Mouse (Mus musculus) neural tube, embryonic 10.5 days (tissue): Measurements from ENCODE around the gene Entpd8.
A peak's percentile ranks its signal among the peaks of the same experiment; 100 is the strongest.

ENCODE experiments used
- DNase-seq: peaks from one replicate; pipeline ENCODE4 v3.0.0-alpha.2; 2017; ENCODE audit warnings: low spot score; ENCODE audit errors: extremely low spot score

The Entpd8 gene

DNA sequence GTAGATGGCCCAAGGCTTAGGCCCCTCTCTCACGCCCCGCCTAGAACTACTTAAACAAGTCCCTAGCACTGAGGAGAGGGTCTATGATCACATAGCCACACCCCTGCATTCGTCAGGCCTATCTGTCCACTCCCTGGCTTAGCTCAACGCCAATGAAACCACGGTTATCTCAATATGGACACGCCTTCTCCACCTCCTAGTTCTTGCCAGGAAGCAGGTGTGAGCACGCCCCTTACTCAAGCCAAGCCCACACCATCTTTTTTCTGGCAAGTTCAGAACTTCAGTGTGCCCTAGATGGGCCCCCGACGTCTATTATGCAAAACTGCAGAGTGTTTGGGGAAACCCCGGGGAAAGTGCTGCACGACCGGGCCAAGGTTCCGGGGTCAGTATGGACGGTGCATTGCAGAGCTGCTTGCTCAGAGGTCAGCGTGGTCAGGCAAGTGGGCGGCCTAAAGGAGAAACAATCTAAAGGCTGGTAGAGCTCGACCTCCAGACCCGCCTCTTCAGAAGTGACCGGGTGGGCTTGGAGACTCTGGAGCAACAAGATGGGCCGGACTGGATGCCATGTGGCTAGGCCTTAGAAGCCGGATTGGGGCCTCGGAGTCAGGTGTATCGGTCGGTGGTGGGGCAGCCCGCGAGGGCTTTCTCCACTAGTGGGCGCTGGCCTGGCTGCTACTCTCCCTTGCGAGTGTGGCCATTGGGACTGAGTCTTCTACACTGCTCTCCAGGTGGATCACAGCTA lies 15.2 kb downstream of the Entpd8 start, which contains the start of gene Noxa1:
TSS of gene Noxa1 (minus strand) at position 41 of the 742 bp plus-strand sequence.
- peak; percentile 23 for DNase-seq

DNA sequence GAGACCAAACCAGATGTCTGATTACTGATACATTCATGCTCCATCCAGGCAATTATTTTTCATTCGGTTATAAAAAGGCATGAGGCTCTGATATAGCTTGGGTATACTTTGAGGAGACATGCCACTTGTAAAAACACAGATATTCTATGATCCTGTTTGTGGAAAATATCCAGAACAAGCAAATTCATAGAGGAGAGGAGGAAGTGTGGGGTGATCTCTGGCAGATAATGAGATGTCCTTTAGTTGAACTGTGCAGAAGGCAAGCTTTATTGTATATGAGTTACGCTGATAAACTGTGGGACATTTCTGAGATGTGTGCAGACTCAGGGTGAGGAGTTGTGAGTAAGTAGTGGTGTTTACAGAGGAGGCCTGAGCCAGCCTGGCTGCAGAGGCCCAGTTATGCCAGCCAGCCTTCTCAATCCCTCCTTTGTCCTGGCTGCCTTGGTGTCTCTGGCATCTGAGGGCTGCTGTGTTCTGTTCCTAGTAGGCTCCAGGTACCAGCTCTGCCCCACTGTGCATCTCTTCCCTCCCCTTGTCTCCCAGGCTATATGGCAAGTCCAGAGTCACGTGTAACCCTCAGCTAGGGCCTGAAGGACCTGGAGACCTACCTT lies 18.0 kb downstream of the Entpd8 start:
- DNase-seq, result no peak

DNA sequence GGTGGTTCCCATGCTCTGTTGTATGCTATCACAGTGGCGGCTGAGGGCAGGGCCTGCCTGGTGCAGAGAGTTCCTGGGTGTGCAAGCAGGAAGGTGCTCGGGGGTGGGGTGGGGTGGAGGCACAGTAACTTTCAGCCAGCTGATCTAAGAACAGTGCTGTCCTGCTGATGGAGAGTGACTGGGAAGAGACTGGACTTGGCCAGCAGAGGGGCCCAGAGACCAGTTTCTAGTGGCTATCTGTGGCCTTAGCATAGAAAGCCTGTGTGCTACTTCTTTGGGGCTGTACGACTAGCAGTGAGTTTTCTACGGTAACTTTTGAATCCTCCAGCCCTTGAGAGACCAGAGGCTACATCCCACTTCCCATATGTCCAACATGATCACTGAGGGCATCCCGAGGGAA lies 18.9 kb downstream of the Entpd8 start:
- peak; percentile 45 for DNase-seq

DNA sequence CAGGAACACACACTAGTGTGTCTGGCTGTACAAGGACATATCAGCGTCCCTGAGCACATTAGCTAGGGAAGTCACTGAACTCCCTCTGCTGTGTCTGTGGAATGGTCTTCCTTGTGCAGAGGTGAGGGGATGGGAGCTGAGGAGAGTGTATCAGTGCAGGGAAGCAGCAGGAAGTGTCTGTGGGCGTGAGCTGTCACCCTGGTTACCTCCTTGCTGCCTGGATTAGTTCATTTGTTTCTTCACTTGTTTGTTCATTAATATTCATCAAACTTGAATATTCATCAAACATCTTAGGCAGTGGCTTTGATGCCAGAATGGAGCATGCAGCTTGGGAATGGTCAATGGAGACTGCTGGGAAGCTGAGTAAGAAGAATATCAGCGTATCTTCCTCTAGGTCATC lies 19.6 kb downstream of the Entpd8 start:
- no peak for DNase-seq

DNA sequence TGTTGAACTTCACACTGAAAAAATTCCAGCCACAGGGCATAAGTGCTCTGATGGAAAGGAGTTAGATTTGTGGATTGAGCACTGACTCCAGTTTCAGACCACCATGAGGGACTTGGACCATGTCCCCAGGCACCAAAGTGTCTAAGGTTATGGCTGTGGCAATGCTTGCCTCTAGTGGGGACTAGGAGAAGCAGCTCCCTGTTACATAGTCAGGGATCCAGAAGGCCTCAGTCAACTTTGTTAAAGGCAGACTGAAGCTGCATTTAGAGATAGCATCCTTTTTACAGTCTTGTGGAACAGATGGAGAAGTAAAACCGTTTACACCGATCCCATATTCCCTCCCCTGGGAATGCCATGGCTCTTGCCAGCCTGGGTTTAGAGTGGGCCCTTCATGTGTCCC lies 24.0 kb downstream of the Entpd8 start:
- DNase-seq, result no peak

DNA sequence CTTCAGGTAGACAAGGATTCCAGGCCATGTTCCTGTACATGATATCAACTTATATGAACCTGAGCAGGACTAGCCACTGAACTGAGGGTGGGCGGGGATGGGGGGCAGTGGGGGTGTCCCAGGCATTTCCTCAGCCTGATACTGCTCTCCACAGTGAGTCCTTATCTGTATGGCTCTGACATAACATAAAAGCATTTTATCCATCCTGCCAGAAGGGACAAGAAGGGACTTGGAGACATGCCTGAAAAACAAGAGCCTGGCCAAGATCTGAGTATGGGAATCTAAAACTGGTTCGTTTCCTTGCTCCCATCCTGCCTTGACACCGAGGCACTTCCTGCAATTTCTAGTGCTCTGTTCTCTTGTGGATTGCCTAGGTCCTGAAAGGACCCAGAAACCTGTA lies 25.9 kb downstream of the Entpd8 start:
- no peak for DNase-seq

DNA sequence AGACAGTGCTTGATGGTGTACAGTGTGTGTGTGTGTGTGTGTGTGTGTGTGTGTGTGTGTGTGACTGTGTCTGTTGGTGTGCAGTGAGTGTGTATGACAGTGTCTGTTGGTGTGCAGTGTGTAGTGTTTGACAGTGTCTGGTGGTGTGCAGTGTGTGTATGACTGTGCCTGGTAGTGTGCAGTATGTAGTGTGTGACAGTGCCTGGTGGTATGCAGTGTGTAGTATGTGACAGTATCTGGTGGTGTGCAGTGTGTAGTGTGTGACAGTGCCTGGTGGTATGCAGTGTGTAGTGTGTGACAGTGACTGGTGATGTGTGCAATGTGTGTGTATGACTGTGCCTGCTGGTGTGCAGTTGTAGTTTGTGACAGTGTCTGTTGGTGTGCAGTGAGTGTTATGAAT lies 29.4 kb downstream of the Entpd8 start:
- no peak for DNase-seq

DNA sequence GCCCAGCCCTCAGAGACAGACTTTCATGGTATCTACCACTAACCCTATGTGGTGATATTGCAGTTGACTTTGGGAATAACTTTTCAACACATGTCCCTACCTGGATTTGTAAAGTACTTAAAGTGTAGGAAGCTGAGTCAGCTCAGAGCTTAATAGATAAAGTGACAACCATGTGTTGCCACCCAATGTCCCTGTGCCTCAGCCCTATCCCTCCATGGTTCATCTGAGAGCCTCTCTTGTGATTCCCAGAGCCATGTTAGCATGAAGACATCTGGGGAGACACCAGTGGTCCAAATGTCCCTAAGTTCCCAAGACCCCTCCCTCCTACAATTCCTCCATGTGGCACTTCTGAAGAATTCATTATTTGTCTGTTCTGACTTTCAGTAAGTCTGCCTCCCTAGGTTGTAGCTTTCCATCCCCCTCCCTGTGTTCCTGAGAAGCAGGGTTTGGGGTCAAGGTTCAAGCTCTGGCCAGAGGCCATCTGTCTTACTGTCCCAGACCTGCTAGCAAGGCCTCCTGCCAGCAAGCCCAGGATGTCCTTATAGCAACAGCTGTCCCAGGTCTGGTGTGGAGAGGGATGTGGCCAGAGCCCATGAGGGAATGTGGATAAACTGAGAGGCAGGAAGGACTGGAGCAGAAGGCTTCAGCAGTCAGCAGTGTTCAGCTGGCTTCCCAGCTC lies 30.5 kb downstream of the Entpd8 start:
- DNase-seq, result peak; percentile 32

DNA sequence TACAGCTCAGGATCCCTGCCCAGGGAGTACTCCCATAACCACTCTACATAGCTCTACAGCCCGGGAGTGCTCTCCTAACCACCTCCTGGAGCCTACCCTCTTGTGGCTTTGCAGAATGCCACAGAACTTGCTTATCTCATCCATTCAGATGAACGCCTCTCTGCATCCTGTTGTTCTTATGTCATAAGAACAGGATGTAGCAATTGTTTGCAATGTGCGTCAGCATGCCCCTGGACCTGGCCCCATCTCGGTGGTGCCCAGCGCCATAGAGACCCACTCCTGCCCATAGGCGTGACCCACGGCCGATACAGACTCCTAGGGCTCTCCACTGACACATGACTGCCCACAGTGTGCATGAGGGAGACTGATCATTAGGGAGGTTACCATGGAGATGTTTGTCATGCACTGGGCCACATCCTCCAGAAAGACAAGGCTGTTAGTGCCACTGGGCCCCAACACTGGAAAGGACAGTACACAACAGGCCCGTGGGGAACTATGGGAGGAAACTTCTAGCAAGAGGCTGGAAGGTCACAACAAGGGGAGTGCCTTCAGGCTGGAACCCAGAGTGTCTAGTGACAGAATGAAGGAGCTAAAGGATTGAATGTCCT lies 31.2 kb downstream of the Entpd8 start:
- no peak for DNase-seq

DNA sequence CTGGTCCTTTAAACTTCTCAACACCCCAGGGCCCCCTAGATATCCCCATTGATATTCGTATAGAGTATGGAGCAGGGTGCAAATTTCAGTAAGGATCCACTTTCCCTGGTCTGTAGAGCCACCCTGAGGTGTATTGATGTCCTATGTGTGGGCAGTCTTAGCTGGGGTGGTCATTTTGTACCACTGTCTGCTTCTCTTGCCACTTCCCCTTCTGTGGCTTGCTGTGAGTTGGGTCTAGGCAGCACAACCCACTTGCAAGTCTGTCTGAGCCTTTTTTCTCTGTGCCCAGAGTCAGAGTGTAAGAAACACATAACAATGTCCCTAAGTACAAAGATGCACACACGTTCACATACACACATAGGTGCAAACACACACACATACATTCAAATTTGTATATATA lies 34.2 kb downstream of the Entpd8 start:
- no peak for DNase-seq

DNA sequence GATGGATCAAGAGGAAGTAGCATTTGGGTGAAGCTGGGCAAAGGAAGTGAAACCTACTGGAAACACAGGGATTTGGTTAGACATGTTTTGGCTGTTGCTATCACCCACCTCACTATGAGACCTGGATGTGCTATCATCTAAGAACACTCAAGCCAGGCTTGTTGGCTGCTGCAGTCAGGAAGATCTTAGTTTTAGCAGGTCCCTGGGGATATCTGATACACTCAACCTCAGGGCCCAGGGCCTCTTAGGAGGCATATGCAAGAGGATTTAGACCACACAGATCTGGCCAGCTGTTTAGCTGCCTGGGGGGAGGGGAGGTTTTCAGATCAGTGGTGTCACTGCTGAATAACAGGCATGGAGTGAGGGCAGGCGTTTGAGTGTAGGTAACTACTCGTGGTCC lies 35.3 kb downstream of the Entpd8 start:
- no peak for DNase-seq

DNA sequence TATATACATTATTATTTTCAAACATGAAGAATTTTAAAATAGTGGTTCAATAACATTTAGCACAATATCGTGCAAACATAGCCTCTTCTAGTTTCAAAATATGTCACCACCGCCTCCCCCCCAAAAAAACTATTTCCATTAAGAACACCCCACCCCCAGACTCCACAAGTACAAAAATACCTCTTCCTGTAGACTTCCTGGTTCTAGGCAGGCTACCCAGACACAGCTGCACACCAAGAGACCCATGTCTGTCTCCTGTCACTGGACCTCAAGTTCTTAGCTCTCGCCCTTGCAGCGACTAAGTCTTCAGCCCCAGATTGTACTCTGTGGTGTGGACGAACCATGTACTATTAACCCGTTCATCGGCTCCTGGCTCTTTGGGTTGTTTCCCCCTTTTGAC lies 40.9 kb downstream of the Entpd8 start:
- DNase-seq, result no peak

DNA sequence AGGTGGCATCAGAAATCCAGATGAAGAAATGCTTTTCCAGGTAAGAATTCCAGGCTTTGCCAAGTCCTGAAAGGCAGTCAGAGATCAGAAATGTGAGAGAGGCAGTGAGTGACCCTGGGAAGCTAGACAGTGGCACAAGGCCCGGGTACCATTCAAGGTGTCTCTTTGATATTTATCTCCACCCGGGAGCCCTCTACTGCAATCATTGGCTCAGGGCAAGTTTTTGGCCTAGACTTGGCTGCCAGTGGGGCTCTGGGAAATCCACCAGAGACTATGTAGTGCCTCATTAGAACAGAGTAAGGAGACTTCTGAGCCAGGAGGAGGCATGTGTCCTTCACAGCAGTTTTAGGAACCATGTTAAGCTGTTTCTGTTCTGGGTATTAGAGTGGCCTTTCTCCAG lies 42.6 kb downstream of the Entpd8 start:
- no peak for DNase-seq

DNA sequence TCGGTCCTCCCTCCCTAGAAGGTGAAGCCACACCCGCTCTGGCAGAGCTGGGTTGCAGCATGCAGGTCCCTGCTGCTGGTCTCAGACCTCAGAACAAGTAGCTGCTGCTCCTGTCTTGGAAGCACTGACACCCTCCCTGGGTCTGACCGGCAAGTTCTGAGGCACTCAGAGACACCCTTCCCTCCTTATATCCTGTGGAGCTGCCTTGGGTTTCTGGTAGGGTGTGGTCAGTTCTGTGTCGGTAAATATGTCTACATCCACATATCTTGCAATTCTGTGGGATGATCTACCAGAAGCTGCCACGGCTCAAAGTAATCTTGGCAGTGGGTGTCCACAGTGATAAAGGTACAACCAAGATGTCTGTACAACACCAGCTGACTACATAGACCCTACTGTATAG lies 43.4 kb downstream of the Entpd8 start:
- DNase-seq, result no peak

DNA sequence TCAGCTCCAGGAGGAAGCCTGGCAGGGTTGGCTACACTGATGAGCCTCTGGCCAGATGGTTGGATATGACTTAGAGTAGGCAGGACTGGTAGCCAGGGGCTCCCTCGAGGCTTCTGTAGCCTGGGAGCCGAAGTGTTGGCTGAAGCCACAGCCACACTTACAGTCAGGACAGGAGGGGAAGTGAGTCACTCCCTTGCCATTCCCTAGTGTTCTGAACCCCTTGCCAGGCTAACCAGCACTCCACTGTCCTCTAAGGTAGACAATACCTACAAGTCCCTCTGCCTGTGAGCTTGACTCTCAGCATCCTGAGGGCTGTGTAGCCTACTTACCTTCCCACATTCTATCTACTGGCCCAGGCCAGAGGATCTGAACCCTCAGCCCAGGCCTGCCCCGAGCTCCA lies 44.3 kb downstream of the Entpd8 start:
- no peak for DNase-seq

DNA sequence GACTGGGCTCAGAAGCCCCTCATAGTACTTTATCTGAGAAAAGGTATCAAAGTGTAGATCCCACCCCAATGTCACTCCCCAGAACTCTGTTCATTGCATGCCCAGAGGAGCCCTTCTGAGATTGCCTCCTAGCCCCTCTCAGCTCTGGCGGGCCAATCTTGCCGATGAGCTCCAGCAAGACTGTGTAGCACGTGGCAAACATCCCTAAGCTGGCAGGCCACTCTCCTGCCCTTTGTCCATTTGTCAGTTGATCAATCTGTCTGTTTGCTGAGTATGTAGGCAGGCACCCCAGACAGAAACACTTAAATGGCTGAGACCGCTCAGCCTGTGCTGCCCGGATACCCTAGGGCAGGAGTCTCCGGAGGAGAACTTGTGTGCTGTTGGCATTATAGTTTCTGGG lies 45.0 kb downstream of the Entpd8 start:
- DNase-seq, result no peak

DNA sequence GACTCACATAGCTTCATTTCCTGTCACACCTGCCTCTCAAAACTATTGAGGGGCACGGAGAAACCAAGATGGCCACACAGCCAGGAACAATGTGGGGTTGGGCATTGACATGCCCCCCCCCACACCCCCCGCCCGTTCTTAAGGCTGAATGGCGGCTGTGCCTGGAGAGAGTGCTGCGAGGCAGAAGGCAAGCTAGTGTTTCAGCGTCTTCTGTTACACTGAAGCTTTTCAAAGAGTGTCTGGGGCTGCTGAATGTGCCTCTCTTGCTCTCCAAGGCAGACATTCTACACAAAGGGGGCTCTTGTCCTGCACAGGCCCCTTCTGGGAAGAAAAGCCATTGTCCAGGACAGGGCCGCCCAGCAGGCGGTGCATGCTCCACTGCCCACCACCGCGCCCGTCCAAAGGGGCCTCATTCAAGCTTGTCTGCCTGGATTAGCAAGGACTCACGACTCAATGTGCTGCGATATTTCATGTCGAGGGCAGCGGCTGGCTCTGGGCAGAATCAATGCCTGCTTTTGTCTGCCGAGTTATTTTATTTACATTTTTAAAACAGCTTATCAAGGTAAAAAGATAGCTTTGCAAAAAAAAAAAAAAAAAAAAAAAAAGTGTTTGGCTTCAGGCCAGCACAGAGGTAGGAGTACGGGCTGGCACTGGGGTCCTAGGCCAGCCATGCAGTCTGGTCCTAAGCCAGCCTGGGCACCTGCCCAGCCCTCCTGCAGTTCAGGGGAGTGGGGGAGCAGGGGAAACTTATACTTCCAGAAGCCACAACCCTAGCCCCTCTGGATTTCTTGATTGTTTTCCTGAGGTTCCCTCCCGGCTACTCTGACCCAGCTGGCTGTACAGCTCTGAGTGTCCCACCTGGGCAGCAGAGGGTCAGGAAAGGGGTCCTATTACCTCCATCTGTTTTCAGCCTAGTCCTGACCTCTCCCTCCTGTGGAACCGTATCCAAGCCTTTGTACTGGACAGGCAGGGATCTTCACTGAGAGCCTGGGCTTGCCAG lies 46.2 kb downstream of the Entpd8 start:
- DNase-seq, result peak; percentile 82

DNA sequence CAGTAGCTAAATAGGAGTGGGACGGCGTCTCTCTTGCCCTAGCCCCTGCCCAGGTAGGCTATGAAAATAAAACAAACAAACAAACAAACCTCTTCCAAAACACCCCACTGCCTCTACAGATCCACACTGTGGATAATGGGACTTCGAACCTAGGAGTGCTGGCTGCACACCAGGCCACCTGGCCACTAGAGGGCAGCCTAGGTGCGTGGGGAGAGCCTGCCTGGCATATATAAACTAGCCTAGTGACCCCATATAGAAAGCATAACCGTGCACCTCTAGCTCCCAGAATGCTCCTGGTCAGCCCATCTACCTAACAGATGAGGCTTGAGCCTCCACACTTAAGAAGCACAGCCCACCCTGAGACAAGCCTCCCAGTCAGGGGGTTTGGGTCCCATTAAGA lies 47.1 kb downstream of the Entpd8 start:
- DNase-seq, result peak; percentile 69

DNA sequence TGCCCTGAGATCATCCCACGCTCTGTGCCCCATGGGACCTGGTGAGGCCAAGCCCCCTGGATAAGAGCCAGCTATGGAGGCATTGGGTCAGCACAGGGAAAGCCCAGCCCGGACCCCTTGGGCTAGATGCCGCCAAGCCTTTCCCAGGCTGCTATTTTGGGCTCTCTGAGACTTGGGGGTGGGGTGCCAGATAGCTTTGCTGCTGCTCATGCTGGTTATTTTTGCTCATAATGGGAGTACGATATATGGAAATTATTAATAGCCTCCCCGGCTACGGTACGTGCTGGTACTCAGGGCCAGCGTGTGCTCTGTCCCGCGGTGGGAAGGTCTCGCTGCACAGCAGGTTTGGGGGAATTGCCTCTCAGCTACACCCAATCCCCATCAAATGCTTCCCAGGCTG lies 48.0 kb downstream of the Entpd8 start:
- no peak for DNase-seq

DNA sequence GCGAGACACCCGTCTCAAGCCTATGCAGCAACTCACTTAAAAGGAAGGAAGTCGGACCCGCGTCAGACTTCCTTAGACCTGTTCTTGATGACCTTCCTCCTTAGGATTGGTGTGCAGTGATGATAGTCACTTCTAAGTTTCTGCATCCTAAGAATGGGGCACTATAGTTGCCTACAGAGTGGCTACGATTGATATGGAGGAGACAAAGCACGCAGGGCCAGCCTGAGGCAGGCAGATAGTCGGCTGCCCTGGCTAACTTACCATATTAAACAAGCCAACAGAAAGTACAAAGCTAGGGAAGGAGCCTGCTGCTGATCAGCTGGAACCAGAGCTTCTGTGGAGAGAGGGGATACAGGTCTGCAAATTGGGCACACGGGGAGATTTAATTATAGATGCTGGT lies 51.5 kb downstream of the Entpd8 start:
- DNase-seq, result no peak
